In the genomic region with DNA sequence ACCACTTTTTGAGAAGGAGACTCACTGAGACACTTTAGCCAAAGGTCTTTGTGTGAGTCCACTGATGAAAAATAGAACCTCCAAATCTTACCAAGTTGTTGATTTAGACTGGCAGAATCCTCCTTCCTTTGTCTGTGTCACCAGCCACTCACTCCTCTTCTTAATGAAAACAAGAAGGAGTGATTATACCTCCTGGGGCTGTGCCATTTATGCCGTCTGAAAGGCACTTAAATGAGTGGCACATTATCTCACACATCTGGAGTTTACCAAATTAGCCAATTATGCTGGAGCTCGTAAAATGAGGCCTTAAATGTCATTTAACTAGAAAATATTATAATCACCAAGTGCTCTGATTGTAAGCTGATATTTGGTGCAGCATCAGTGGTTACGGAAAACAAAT, we compare ENCODE assay signal across 14 mouse cellular contexts.
"Had no signal": no experiment of that assay in that cellular context is flagged by ENCODE, and none has a peak within 500 bp of the region (broad histone marks: within the 10 kb centered on the region; RNA-seq: fewer than 3 reads in every experiment).

No protein-coding gene starts in this region.

- H3K27me3 ChIP-seq: liver, embryonic 15.5 days; midbrain, embryonic 13.5 days; stomach, embryonic 15.5 days had no signal

- ATAC-seq: lung, postnatal 0 days; midbrain, embryonic 13.5 days had no signal

- DNase-seq: kidney, postnatal 36 days; left cerebral cortex, postnatal 4 days; lung, adult 2 months; lung, postnatal 36 days; right cerebral cortex, postnatal 14 days; thymus, adult 2 months; thymus, postnatal 25 days had no signal

- H3K4me1 ChIP-seq: limb, embryonic 13.5 days; liver, embryonic 15.5 days; midbrain, embryonic 13.5 days; stomach, embryonic 15.5 days had no signal

- H3K9me3 ChIP-seq: limb, embryonic 13.5 days; liver, embryonic 15.5 days; midbrain, embryonic 13.5 days; stomach, embryonic 15.5 days had no signal

- H3K36me3 ChIP-seq: limb, embryonic 13.5 days; liver, embryonic 15.5 days; midbrain, embryonic 13.5 days; stomach, embryonic 15.5 days had no signal

- H3K9ac ChIP-seq: limb, embryonic 13.5 days; liver, embryonic 15.5 days; midbrain, embryonic 13.5 days; stomach, embryonic 15.5 days had no signal

- H3K4me2 ChIP-seq: limb, embryonic 13.5 days; liver, embryonic 11.5 days; liver, embryonic 15.5 days; midbrain, embryonic 13.5 days; stomach, embryonic 15.5 days had no signal

- H3K27ac ChIP-seq: kidney, postnatal 0 days; limb, embryonic 13.5 days; liver, embryonic 15.5 days; midbrain, embryonic 13.5 days; stomach, embryonic 15.5 days had no signal

- H3K4me3 ChIP-seq: limb, embryonic 13.5 days; liver, embryonic 15.5 days; midbrain, embryonic 13.5 days; stomach, embryonic 15.5 days had no signal
